Mouse (Mus musculus) R1 (cell line): ENCODE data around the gene Angptl6.

Experiments
- DNase-seq: peaks from one replicate; pipeline ENCODE4 v3.0.0-alpha.2; 2018; ENCODE audit warnings: low read depth, low spot score

Gene Angptl6

DNA sequence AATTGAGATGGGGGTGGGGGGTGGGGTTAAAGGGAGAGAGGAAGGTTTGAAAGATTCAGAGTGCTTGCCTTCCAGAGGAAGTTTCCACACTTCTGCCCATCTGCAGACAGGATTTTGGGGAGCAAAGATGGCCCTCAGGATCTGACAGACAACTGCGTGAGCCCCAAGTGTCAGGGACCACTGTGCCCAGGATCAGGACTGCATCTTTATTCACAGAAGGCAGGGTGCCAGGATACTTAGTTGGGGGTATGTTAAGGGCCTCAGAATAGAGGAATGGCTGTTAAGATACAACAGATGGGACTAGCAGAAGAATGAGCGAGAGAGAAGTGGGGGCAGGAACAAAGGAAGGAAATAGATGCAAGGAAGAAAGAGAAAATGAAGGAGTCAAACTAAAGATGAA is 7.0 kb upstream of the Angptl6 start:
- no peak for DNase-seq

DNA sequence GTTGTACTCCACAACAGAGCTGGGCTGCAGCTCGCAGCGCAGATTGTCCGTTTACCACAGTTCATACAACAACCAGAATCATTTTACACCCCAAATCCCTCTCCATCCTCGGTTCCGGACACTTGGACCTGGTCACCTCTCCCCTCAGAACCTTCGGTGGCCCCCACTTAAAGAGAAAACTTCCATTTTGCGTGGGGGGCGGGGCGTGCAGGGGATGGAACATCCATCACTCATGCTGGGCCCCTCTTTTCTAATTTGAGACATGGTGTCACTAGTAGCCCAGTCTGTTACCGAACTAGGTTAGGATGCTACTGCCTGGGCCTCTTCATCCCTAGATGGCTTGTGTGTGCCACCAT is 839 bp downstream of the Angptl6 start:
- no peak for DNase-seq

GRCm38 (mm10) chr9:20878041-20878709 is 1.4 kb downstream of the Angptl6 start:
- DNase-seq, result peak; percentile 98

DNA sequence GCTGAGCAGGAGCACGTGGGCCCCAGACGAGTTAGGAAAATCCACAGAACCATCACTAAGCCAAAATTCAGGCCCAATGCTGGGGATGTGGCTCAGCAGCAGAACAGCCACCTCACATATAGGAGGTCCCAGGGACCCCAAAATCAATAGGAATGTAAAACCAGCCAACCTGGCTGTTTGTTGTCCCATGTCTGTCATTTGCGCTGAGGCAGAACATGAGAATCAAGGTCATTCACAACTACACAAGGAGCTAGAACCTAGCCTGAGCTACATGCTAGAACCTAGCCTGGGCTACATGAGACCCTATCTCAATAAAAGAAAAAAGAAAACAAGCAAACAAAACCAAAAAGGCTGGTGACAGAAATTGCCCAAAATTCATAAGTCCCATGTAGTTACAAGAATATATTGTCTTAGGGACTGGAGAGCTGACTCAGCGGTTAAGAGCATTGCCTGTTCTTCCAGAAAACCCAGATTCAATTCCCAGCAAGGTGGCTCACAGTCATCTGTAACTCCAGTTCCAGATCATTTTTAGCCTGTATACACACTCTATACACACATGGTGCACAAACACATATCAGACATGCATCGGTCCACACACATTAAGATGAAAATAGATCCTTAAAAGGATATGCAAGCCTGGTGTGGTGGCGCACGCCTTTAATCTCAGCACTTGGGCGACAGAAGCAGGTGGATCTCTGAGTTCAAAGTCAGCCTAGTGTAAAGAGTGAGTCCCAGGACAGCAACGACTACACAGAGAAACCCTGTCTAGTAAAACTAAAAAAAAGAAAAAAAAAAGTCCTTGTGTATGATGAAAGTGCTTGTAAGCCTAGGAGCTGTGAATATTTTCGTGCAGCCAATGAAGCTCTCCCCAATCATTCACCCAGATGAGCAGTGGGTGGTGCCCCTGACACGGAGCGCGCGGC is 2.1 kb downstream of the Angptl6 start:
- no peak for DNase-seq

DNA sequence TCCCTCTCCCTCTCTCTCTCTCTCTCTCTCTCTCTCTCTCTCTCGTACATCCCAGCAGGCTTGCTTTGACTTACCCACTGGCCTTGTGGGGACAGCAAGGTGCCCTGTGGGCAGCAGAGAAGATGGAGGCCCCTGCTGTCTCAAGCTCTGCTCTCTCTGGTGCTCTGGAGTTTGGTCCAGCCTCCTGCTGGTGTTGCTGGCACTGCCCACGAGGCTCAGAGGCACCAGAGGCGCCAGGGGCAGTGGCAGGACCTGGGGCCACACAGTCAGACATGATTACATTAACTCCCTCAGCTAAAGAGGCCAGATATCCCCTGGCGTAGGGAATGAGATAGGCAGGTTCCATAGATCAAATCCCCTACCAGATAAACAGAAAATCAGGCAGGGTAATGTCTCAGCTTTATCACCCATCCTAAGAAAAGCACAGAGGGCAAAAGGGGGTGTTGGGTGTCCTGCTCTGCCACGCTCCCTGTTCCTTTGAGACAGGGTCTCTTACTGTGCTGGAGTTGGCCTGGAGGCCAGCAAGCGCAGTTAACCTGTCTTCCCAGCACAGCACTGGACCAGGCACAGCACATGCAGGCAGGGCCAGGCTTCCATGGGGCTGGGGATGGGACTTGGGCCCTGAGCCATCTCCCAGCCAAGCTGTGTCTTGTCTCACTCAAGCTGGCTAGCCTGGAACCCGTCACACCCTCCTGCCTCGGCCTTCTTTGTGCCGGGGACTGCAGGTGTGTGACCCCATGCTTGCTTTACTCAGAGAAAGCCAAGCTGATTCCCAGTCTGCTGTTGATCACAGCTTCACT is 3.0 kb downstream of the Angptl6 start:
- DNase-seq, result no peak

GRCm38 (mm10) chr9:20875021-20875790 is 4.3 kb downstream of the Angptl6 start:
- peak; percentile 80 for DNase-seq

- no peak for DNase-seq
Measured at GRCm38 (mm10) chr9:20873521-20873920, 6.0 kb downstream of the Angptl6 start.

GRCm38 (mm10) chr9:20872991-20873390 is 6.5 kb downstream of the Angptl6 start:
- DNase-seq, result no peak

DNA sequence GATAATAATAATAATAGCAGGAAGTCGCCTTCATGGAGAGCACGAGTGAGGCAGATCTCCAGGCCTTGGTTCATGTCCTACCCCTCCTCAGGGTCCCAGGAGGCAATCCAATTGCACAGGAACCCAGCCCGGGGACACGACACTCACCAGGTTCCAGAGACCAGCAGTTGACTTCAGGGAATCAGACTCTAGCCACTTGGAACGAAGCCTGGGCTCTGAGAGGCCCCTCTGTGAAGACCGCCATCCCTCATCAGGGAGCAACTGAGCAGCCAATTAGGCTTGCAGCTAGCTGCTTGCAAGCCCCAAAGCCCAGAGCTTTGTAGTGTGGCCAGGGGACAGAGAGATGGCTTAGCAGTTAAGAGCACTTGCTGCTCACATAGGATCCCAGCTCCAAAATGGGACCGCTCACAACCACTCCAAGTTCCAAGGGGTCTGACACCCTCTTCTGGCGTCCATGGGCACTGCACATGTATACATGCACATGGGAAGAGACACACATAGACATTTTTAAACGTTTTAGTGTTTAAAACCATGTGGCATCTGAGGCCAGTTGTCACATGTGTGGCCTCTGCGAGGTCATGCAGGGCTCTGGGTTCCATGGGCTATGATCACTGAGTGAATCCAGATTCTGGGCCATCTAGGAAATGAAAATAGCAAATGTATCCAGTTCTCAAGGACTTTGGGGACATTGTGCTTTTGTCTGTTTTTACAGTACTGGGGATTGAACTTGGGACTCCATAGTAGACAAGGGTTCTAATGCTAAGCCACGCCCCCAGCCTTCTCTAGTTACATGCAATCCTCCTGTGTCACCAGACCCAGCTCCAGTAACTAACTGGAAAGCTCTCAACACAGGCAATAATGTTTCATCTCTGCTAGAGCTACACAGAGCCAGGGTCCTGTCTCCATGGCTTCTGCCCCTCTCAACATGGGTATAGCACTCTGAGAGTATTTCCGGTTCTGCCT is 9.0 kb downstream of the Angptl6 start:
- peak; percentile 71 for DNase-seq

- DNase-seq, result peak; percentile 29
Measured at GRCm38 (mm10) chr9:20869246-20869645, 10.3 kb downstream of the Angptl6 start.

DNA sequence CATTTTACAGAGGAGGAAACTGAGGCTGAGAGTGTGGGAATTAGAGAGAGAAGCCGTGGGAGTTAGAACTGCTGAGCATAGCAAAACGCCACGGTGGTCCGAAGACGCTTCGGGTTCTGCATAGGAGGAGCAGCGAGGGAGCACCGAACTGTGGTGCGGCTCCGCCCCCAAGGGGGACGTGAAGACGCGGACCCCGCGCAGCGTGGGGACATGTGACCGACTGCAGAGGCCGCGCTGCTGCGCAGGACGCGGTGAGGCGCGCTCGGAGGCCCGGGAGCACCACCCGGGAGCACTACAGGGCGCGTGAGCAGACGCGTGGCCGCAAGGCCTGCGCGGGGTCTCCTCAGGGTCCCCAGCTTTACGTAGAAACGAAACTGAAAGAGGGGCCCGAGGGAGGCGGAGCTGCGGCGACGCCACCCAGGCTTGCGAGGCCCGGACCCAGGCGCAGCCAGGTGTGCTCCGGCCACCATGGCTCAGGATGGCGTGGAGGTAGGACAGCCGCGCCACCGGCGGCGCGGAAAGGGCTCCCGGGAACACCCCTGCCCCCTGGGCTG is 11.0 kb downstream of the Angptl6 start, which contains the start of gene A230050P20Rik:
TSS of gene A230050P20Rik (plus strand) at position 195 of the 554 bp plus-strand sequence.
- peak; percentile 79 for DNase-seq

- DNase-seq, result no peak
Measured at GRCm38 (mm10) chr9:20866879-20867278, 12.6 kb downstream of the Angptl6 start.

- DNase-seq, result no peak
Measured at GRCm38 (mm10) chr9:20862225-20862624, 17.3 kb downstream of the Angptl6 start.

DNA sequence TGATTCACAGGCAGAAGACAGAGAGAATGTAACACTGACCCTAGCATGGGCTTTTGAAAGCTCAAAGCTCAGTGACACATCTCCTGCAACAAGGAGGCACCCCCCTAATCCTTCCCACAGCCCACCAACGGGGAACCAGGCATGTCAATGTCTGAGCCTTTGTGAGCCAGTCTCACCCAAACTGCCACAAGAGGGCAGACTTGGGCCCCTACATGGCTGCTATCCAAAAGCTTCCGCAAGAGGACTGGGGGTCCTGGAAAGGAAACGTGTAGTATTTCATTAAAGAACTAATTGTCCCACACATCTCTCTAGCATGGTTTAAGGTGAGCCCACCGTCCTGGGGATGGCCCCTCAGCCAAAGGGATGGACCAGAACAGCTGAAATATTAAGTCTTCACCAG is 17.7 kb downstream of the Angptl6 start:
- DNase-seq, result peak; percentile 84

DNA sequence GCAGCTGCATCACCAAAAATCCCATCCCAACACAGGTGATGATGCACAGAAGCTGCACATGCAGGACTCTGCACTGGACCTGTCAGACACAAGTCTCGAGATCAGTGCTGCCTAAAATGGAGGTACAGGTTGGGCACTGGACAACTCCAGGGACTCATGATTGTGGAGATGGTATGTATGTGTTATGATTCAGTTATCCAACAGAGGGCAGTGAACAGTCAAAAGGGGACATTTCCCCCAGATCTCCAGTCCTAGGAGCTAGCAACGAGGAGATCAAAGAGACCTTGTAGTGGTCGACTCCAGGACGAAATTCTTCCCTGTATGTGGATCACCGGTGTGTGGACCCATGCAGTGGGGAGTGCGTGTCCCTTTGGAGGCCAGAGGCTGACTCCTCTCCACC is 19.6 kb downstream of the Angptl6 start:
- DNase-seq, result peak; percentile 49

- DNase-seq, result peak; percentile 85
Measured at GRCm38 (mm10) chr9:20857131-20857530, 22.4 kb downstream of the Angptl6 start.

DNA sequence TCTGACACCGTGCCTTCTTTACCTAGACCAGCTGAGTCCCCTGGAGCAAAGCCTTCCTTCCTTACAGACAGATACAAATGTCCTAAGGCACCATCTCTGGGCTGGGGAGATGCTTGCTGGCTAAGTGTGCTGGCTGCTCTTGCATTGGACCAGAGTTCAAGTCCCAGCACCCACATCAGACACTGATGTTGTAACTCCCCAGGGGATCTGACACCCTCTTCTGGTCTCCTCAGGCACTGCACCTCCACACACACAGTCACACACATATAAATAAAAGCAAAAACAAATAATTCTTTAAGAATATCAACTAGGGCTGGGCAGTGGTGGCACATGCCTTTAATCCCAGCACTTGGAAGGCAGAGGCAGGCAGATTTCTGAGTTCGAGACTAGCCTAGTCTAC is 29.3 kb downstream of the Angptl6 start:
- peak; percentile 20 for DNase-seq

- peak; percentile 66 for DNase-seq
Measured at GRCm38 (mm10) chr9:20842670-20843069, 36.9 kb downstream of the Angptl6 start.

- no peak for DNase-seq
Measured at GRCm38 (mm10) chr9:20842211-20842610, 37.3 kb downstream of the Angptl6 start.

DNA sequence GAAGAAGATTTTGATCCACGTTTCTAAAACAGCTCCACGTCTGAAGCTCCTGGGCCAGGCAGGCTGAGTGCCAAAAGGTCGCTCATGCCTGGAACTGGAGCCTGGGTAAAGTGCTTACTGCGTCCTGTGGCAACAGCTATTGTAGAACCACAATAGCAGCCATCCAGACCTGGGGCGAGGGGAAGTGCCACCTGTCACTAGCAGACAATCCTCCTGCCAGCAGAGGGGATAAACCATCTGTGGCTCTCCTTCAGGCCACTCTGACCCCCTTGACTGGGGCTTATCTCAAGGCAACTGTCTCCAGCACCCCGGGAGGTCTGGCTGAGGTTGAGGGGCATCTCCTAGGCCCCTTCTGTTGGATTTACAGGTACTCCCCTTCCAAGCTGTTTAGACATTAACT is 40.6 kb downstream of the Angptl6 start:
- DNase-seq, result no peak
